Mouse (Mus musculus): Measurements from ENCODE around the gene Hoxc9.

GRCm38 (mm10) chr15:102972753-102973152 is 3.5 kb upstream of the Hoxc9 start:
- TF ChIP-seq CTCF (IDR thresholded peaks at IDR 0.05) (no peak), EP300 (IDR thresholded peaks at IDR 0.05) (no peak)

Measured in lung, postnatal 0 days (tissue).